Mouse (Mus musculus) hindbrain, postnatal 0 days (tissue): ENCODE data around the gene Thegl. TPM values are rescaled to one million over a fixed set of nuclear protein-coding genes. Genes with fewer than 3 reads are reported as not detected.

Source experiments
- ATAC-seq: fragments of 200-750 bp; cut with Nextera tagmentation; 2 replicates; pipeline ENCODE4 v1.8.0; 2017; ENCODE audit warnings: mild to moderate bottlenecking, moderate TSS enrichment, moderate library complexity
- DNase-seq: peaks from one replicate; pipeline ENCODE4 v3.0.0-alpha.2; 2015; ENCODE audit warnings: low spot score
- H3K27ac ChIP-seq: fragments of 300-500 bp; sonication (generic); 2 replicates; pipeline ENCODE4 v1.5.1; 2014; ENCODE audit warnings: mild to moderate bottlenecking
- H3K27me3 ChIP-seq: fragments of 300-500 bp; sonication (generic); 2 replicates; pipeline ENCODE4 v1.6.1; 2014; ENCODE audit warnings: low read length, mixed read lengths; ENCODE audit not compliant: insufficient read depth
- H3K36me3 ChIP-seq: fragments of 300-500 bp; sonication (generic); 2 replicates; pipeline ENCODE4 v1.6.1; 2014; ENCODE audit warnings: low read length, mixed read lengths; ENCODE audit not compliant: insufficient read depth
- H3K4me1 ChIP-seq: fragments of 300-500 bp; sonication (generic); 2 replicates; pipeline ENCODE4 v1.6.1; 2014; ENCODE audit warnings: antibody characterized with exemption, low read length, mixed read lengths; ENCODE audit not compliant: insufficient read depth
- H3K4me2 ChIP-seq: fragments of 300-500 bp; sonication (generic); 2 replicates; pipeline ENCODE4 v1.6.1; 2014; ENCODE audit warnings: low read depth, mild to moderate bottlenecking, low read length, moderate library complexity, mixed read lengths
- H3K4me3 ChIP-seq: fragments of 300-500 bp; sonication (generic); 2 replicates; pipeline ENCODE4 v1.5.1; 2014; ENCODE audit warnings: low read length
- H3K9ac ChIP-seq: fragments of 300-500 bp; sonication (generic); replicated peaks from 2 replicates; pipeline ENCODE4 v1.6.1; 2014; ENCODE audit warnings: mild to moderate bottlenecking, low read length, moderate library complexity, mixed read lengths
- H3K9me3 ChIP-seq: fragments of 300-500 bp; sonication (generic); 2 replicates; pipeline ENCODE4 v1.6.1; 2016; ENCODE audit warnings: low read length, mixed read lengths
- CTCF ChIP-seq: IDR thresholded peaks from 2 replicates; pipeline ENCODE4 v1.5.1; 2016; ENCODE audit warnings: antibody characterized with exemption, control low read depth, low read depth
- WGBS: fragments of 180-500 bp; shearing (Covaris S2); extraction: QIAGEN DNeasy Blood & Tissue Kit; methylation state at CpG from one replicate; pipeline ENCODE4 v1.1.7; 2014; 5-methylcytosine and 5-hydroxymethylcytosine counted together
- polyA plus RNA-seq: library from polyadenylated mRNA; unstranded; fragments of >200 nt; fragmentation: Nextera tagmentation; extraction: Ambion mirVana; gene quantifications from 2 replicates; pipeline ENCODE4 v1.2.1, GENCODE M21; 2015
- total RNA-seq: library from RNA; depleted of rRNA; stranded (reverse); fragments of >200 nt; gene quantifications from 2 replicates; pipeline ENCODE4 v1.2.3, GENCODE M21; 2014

The Thegl gene
- total and polyA plus RNA-seq, 2 experiments from 2014 or later = 0.63 to 0.81 TPM

GRCm38 (mm10) chr5:77039391-77039790, 23.6 kb downstream of the Thegl start:
- no peaks in the 10 kb centered on the region for H3K27me3 ChIP-seq
- ATAC-seq = no peak
- no peak for TF ChIP-seq CTCF
- H3K9me3 ChIP-seq = 0 out of 2 replicates have a peak, but pooled peaks cover 2% of the 10 kb centered on the region
- no peak overlapping the region for H3K4me3 ChIP-seq
- H3K9ac ChIP-seq = no peak overlapping the region
- no peak for DNase-seq
- no peaks in the 10 kb centered on the region for H3K4me1 ChIP-seq
- no peak overlapping the region for H3K4me2 ChIP-seq
- H3K36me3 ChIP-seq = no peaks in the 10 kb centered on the region
- no peak overlapping the region for H3K27ac ChIP-seq

GRCm38 (mm10) chr5:77044362-77044761, 28.5 kb downstream of the Thegl start:
- Histone ChIP-seq H3K27ac (no peak overlapping the region), H3K4me3 (no peak overlapping the region), H3K4me1 (no peaks in the 10 kb centered on the region), H3K27me3 (no peaks in the 10 kb centered on the region), H3K4me2 (no peak overlapping the region), H3K36me3 (no peaks in the 10 kb centered on the region), H3K9ac (no peak overlapping the region), H3K9me3 (no peaks in the 10 kb centered on the region)
- TF ChIP-seq CTCF = no peak
- DNase-seq (no peak), ATAC-seq (no peak)
- WGBS = 71% methylated on average over 5 of the region's 5 CpGs

- H3K4me3 ChIP-seq = no peak overlapping the region
- H3K9me3 ChIP-seq = no peaks in the 10 kb centered on the region
- TF ChIP-seq CTCF = no peak
- no peak for ATAC-seq
- H3K27me3 ChIP-seq = no peaks in the 10 kb centered on the region
- H3K27ac ChIP-seq = no peak overlapping the region
- H3K36me3 ChIP-seq = no peaks in the 10 kb centered on the region
- no peak overlapping the region for H3K9ac ChIP-seq
- H3K4me2 ChIP-seq = no peak overlapping the region
- no peaks in the 10 kb centered on the region for H3K4me1 ChIP-seq
- DNase-seq = no peak
- 86% methylated on average over 5 of the region's 5 CpGs for WGBS
Observed at GRCm38 (mm10) chr5:77052616-77053015, 36.8 kb downstream of the Thegl start.

GRCm38 (mm10) chr5:77056881-77057440, 41.1 kb downstream of the Thegl start:
- Histone ChIP-seq H3K27ac (no peak overlapping the region), H3K36me3 (no peaks in the 10 kb centered on the region), H3K9me3 (no peaks in the 10 kb centered on the region), H3K4me3 (no peak overlapping the region), H3K4me1 (no peaks in the 10 kb centered on the region), H3K27me3 (no peaks in the 10 kb centered on the region), H3K9ac (no peak overlapping the region), H3K4me2 (no peak overlapping the region)
- no peak for DNase-seq
- WGBS = 43% methylated on average over 12 of the region's 12 CpGs
- no peak for TF ChIP-seq CTCF
- no peak for ATAC-seq

- DNase-seq = no peak
- no peak for TF ChIP-seq CTCF
- Histone ChIP-seq H3K36me3 (no peaks in the 10 kb centered on the region), H3K9me3 (no peaks in the 10 kb centered on the region), H3K27ac (no peak overlapping the region), H3K9ac (no peak overlapping the region), H3K4me1 (no peaks in the 10 kb centered on the region), H3K27me3 (no peaks in the 10 kb centered on the region), H3K4me3 (no peak overlapping the region), H3K4me2 (no peak overlapping the region)
- WGBS = 48% methylated on average over 10 of the region's 10 CpGs
- no peak for ATAC-seq
Observed at GRCm38 (mm10) chr5:77060363-77060762, 44.5 kb downstream of the Thegl start.

- ATAC-seq = peak; percentile 58; the same call in 1 of the 2 replicates
- H3K27ac ChIP-seq = no peak overlapping the region
- H3K4me2 ChIP-seq = peak overlapping the region; percentile 25; the same call in 1 of the 2 replicates
- no peaks in the 10 kb centered on the region for H3K4me1 ChIP-seq
- no peaks in the 10 kb centered on the region for H3K36me3 ChIP-seq
- no peaks in the 10 kb centered on the region for H3K9me3 ChIP-seq
- no peak overlapping the region for H3K4me3 ChIP-seq
- TF ChIP-seq CTCF = peak; percentile 89
- no peaks in the 10 kb centered on the region for H3K27me3 ChIP-seq
- peak; percentile 40 for DNase-seq
- WGBS = 32% methylated on average over 17 of the region's 17 CpGs
- H3K9ac ChIP-seq = no peak overlapping the region
Observed at GRCm38 (mm10) chr5:77061372-77062038, 45.7 kb downstream of the Thegl start.

GRCm38 (mm10) chr5:77067321-77067720, 51.5 kb downstream of the Thegl start:
- Histone ChIP-seq H3K27ac (no peak overlapping the region), H3K27me3 (no peaks in the 10 kb centered on the region), H3K36me3 (no peaks in the 10 kb centered on the region), H3K4me3 (no peak overlapping the region), H3K4me2 (no peak overlapping the region), H3K4me1 (no peaks in the 10 kb centered on the region), H3K9ac (no peak overlapping the region), H3K9me3 (no peaks in the 10 kb centered on the region)
- DNase-seq (no peak), ATAC-seq (no peak)
- WGBS = 55% methylated on average over 8 of the region's 8 CpGs
- TF ChIP-seq CTCF = no peak
